8 mouse cellular contexts compared by ENCODE assay signal in genomic region chr15:79441331-79442256, GRCm38 (mm10). TPM values are rescaled to one million over a fixed set of nuclear protein-coding genes. Genes with fewer than 3 reads are reported as not detected.
DNase-seq lines count a peak whose midpoint lies in the region; ATAC-seq lines count a peak whose summit lies in the region.

No protein-coding gene starts in this region.

- H3K36me3 ChIP-seq in hindbrain, embryonic 11.5 days (ENCODE audit: control insufficient read depth, insufficient read depth, low read length), result peaks cover 7% of the 10 kb centered on the region

- peak overlapping the region; percentile 99 for H3K27ac ChIP-seq in hindbrain, embryonic 11.5 days (ENCODE audit: low read depth, low read length)

- peaks cover 20% of the 10 kb centered on the region for H3K4me1 ChIP-seq in hindbrain, embryonic 11.5 days (replicated peaks; ENCODE audit: control insufficient read depth, insufficient read depth, low read length)

- ATAC-seq in hindbrain, embryonic 11.5 days (ENCODE audit: low FRiP score), result peak; percentile 83

- H3K27me3 ChIP-seq in hindbrain, embryonic 11.5 days (ENCODE audit: control insufficient read depth, insufficient read depth, low read length), result no peaks in the 10 kb centered on the region

- no peaks in the 10 kb centered on the region for H3K9me3 ChIP-seq in hindbrain, embryonic 11.5 days (ENCODE audit: control insufficient read depth, low read length)

- 2% methylated on average over 74 of the region's 107 CpGs for WGBS in hindbrain, embryonic 11.5 days

- peak overlapping the region; percentile 100 for H3K9ac ChIP-seq in hindbrain, embryonic 11.5 days (ENCODE audit: low read depth, low read length)

- DNase-seq in R1 (ENCODE audit: low read depth, low spot score), result peak; percentile 70
- DNase-seq in cerebellum, adult 9-10 months, result peak; percentile 79
- peak; percentile 57 to 76 for DNase-seq in frontal cortex, postnatal 14 days (ENCODE audit: low spot score in 2 of 2)
- peak; percentile 88 for DNase-seq in hindbrain, embryonic 11.5 days (ENCODE audit: low spot score)
- peak; percentile 80 to 82 for DNase-seq in layer of hippocampus, postnatal 25 days (ENCODE audit: extremely low spot score in 1 of 2, low spot score in 1 of 2)
- DNase-seq in lung, postnatal 36 days, result peak; percentile 89
- peak; percentile 83 for DNase-seq in retina, postnatal 1 day
- DNase-seq in urinary bladder, adult 2 months (ENCODE audit: low spot score), result peak; percentile 81

- H3K4me2 ChIP-seq in hindbrain, embryonic 11.5 days (replicated peaks; ENCODE audit: low read depth, low read length), result peak overlapping the region; percentile 91

- peak overlapping the region; percentile 97 for H3K4me3 ChIP-seq in hindbrain, embryonic 11.5 days (ENCODE audit: low read depth, low read length)

RNA-seq across cellular contexts. Expression of gene Csnk1e, which starts 13.8 kb away (rescaled TPM):
- polyA plus RNA-seq in hindbrain, embryonic 11.5 days (2014; fragmentation: Nextera tagmentation; extraction: Ambion mirVana), result 193 and 195 TPM in 2 replicates
- 100 to 1,000 TPM; 110 to 121 TPM for total RNA-seq in layer of hippocampus, postnatal 25 days (2021)
- 76.7 and 90.3 TPM in 2 replicates for polyA plus RNA-seq in urinary bladder, adult 2 months (2012; rRNA removed)

RNA-seq across cellular contexts. Expression of gene Tmem184b, which starts 38.2 kb away (rescaled TPM):
- 32.7 and 33.5 TPM in 2 replicates for polyA plus RNA-seq in hindbrain, embryonic 11.5 days (2014; fragmentation: Nextera tagmentation; extraction: Ambion mirVana)
- total RNA-seq in layer of hippocampus, postnatal 25 days (2021), result 10 to 100 TPM; 54.2 to 55.4 TPM
- polyA plus RNA-seq in urinary bladder, adult 2 months (2012; rRNA removed), result 51.5 and 68.3 TPM in 2 replicates

Comparison
In these comparisons a context has a peak if more than half of its experiments do, and no peak if none do; other contexts are left out.
1. Peak in every context shown above with its lines: DNase-seq, ATAC-seq, H3K4me3 ChIP-seq and H3K27ac ChIP-seq.